Mouse (Mus musculus) neural tube, postnatal 0 days (tissue): Measurements from ENCODE around the gene Dhx36. TPM values are rescaled to one million over a fixed set of nuclear protein-coding genes. Genes with fewer than 3 reads are reported as not detected.

Experiments used
- polyA plus RNA-seq: library from polyadenylated mRNA; unstranded; fragments of >200 nt; fragmentation: Nextera tagmentation; extraction: Ambion mirVana; gene quantifications from 2 replicates; pipeline ENCODE4 v1.2.1, GENCODE M21; 2015

Dhx36 gene
- 33.3 and 34.1 TPM in 2 replicates for polyA plus RNA-seq

GRCm38 (mm10) chr3:62506488-62507205 lies at the start of gene Dhx36:
Gene Dhx36 (minus strand): TSS chr3:62507004.

Other genes with a start within 250 kb of the Dhx36 start
- 25.4 and 26.0 TPM in 2 replicates for gene Arhgef26, start 168.7 kb downstream of the Dhx36 start, polyA plus RNA-seq
- 5.8 and 7.1 TPM in 2 replicates for gene Gpr149, start 98.1 kb upstream of the Dhx36 start, polyA plus RNA-seq